Mouse (Mus musculus) ovary, postnatal 14 days (tissue): Measurements from ENCODE around the gene Abca6.

Experiments used
- DNase-seq: peaks from one replicate; pipeline ENCODE4 v3.0.0; 2022; ENCODE audit warnings: low spot score

Abca6 gene

GRCm38 (mm10) chr11:110196561-110197306, 54.8 kb downstream of the Abca6 start:
- DNase-seq, result no peak

GRCm38 (mm10) chr11:110195310-110195709, 56.3 kb downstream of the Abca6 start:
- DNase-seq, result no peak

- DNase-seq, result no peak
These were observed 80.4 kb downstream of the Abca6 start for GRCm38 (mm10) chr11:110171212-110171611.

GRCm38 (mm10) chr11:110167459-110168251, 83.9 kb downstream of the Abca6 start, which contains the start of gene Abca9:
Abca9 (minus strand) TSS chr11:110168196.
- DNase-seq, result peak; percentile 17

GRCm38 (mm10) chr11:110165822-110166221, 85.8 kb downstream of the Abca6 start:
- no peak for DNase-seq

- DNase-seq, result no peak
These were observed 86.2 kb downstream of the Abca6 start for GRCm38 (mm10) chr11:110165409-110165808.

GRCm38 (mm10) chr11:110157059-110157458, 94.5 kb downstream of the Abca6 start:
- no peak for DNase-seq

- DNase-seq, result no peak
These were observed 95.6 kb downstream of the Abca6 start for GRCm38 (mm10) chr11:110155985-110156384.

- DNase-seq, result no peak
These were observed 103.9 kb downstream of the Abca6 start for GRCm38 (mm10) chr11:110147640-110148039.

GRCm38 (mm10) chr11:110145421-110145820, 106.2 kb downstream of the Abca6 start:
- DNase-seq, result no peak

- no peak for DNase-seq
These were observed 120.8 kb downstream of the Abca6 start for GRCm38 (mm10) chr11:110130760-110131159.
